Mouse (Mus musculus): ENCODE measurements around the gene Iqcf3. TPM values are rescaled to one million over a fixed set of nuclear protein-coding genes. Genes with fewer than 3 reads are reported as not detected.

Iqcf3 gene
- polyA plus RNA-seq, 1 experiment from 2014 or later, result not detected

DNA sequence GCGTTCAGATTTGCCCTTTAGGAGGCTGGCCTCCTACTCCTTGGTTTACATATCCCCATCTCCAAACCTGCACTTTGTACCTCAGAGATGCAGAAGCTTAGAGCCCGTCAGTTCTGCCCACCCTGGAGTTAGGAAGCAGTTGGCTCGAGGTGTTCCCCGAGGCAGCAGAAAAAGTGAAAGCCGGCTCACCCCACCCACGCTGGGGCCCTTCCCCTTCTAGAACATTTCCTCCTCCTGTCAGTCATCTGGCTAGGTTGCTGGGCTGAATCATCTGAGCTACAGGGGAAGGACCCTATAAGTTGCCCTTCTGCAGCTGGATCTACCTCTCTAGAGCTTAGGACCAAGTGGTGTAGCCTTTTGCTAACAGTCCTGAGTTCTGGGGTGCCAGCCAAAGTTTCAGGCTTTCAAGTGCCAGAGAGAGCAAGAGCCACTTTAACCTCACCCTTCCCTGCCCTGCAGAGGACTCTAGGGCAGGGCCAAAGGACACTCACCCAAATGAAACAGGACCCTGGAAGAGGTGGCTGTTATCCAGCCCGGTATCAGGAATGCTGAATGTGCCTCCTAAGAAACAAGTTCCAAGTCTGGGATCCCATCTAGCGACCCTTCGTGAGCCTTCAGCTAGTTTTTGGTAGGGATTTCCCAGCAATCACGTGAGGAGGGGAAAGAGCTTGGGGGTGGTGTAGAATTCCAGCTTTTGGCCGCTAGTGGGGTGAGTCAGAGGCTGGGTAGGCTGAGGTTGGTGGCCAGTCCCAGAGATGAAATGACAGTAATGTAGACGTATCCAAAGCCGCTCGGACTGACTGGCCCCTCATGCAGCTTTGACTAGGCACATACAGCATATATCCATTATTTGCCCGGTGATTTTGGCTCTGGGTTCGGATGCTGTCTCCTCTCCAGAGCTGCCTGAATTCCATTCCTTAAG, 85.2 kb downstream of the Iqcf3 start:
- Histone ChIP-seq H3K27me3 (replicated peaks; ENCODE audit: low read depth, poor library complexity, severe bottlenecking) (peaks cover 2% of the 10 kb centered on the region; the same call in 1 of the 2 replicates), H3K4me3 (peak overlapping the region; percentile 81), H3K9me3 (no peaks in the 10 kb centered on the region), H3K27ac (replicated peaks) (peak overlapping the region; percentile 68), H3K4me1 (peaks cover 66% of the 10 kb centered on the region), H3K36me3 (replicated peaks) (peaks cover 22% of the 10 kb centered on the region)
- WGBS, result 36% methylated on average over 16 of the region's 16 CpGs
- DNase-seq (ENCODE audit: low spot score), result no peak

DNA sequence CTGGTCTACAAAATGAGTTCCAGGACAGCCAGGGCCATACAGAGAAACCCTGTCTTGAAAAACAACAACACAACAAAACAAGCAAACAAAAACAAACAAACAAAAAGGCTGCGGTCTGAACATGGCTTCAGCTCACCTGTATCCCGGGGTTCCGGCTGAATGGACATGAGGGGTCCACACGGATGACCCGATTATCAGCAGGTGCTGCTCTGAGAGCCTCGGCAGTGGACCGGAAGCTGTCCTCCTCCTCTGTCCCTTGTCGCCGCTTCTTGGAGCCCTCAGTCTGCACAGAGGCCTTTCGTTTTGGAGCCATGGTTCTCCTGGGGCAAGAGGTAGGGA, 85.8 kb downstream of the Iqcf3 start, which contains the start of gene Rrp9:
Rrp9 (plus strand) TSS at position 301 of the 339 bp plus-strand sequence.
- Histone ChIP-seq H3K27me3 (replicated peaks; ENCODE audit: low read depth, poor library complexity, severe bottlenecking) (peaks cover 6% of the 10 kb centered on the region; the same call in 1 of the 2 replicates), H3K27ac (replicated peaks) (peak within 1 kb of the TSS; percentile 77), H3K36me3 (replicated peaks) (peaks cover 15% of the 10 kb centered on the region), H3K4me3 (peak within 1 kb of the TSS; percentile 81), H3K9me3 (no peaks in the 10 kb centered on the region), H3K4me1 (peaks cover 69% of the 10 kb centered on the region)
- WGBS, result 88% methylated on average over 10 of the region's 10 CpGs
- no peak for DNase-seq (ENCODE audit: low spot score)

DNA sequence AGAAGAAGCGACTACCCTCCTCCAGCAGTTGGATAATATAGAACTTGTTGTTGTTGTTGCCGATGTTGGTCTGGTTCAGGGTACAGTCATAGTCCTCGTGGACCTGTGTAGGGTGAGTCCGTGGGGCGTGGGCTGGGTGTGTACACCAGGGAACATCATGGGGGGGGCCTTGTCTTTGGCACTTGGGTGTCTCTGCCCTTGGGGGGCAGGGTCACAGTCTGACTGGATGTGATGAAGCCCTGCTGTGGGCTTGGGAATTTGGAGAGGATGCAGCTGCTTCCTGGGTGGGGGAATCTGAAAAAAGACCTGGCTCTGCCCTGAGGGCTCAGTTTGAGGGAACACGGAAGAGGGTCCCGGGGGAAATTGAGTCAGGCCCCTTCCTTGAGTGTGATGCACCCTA, 86.4 kb downstream of the Iqcf3 start:
- H3K4me3 ChIP-seq, result peak overlapping the region; percentile 35
- peak overlapping the region; percentile 77 for H3K27ac ChIP-seq (replicated peaks)
- no peaks in the 10 kb centered on the region for H3K9me3 ChIP-seq
- DNase-seq (ENCODE audit: low spot score), result no peak
- H3K36me3 ChIP-seq (replicated peaks), result peaks cover 9% of the 10 kb centered on the region
- 63% methylated on average over 7 of the region's 7 CpGs for whole genome bisulfite sequencing
- H3K4me1 ChIP-seq, result peaks cover 70% of the 10 kb centered on the region
- peaks cover 6% of the 10 kb centered on the region; the same call in 1 of the 2 replicates for H3K27me3 ChIP-seq (replicated peaks; ENCODE audit: low read depth, poor library complexity, severe bottlenecking)

DNA sequence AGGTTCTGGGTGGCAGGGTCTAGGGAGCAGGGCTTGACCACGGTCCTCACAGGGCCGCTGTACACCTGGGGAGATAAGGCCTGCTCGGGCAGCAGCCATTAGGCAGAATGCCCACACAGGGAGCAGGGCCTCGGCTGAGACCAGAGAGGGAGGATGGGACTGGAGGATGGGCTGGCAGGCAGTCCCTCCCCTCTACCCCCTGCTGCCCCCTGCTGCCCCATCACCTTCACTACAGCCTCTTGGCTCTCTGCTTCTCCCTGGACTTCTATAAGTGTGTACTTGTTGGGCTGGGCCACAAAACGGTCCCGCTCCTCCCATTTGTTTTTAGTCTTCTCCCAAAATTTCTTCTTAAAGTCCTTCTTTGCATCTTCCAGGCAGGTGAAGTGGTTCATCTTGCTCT, 87.0 kb downstream of the Iqcf3 start:
- H3K9me3 ChIP-seq, result no peaks in the 10 kb centered on the region
- H3K27me3 ChIP-seq (replicated peaks; ENCODE audit: low read depth, poor library complexity, severe bottlenecking), result peaks cover 6% of the 10 kb centered on the region; the same call in 1 of the 2 replicates
- peak; percentile 89 for DNase-seq (ENCODE audit: low spot score)
- peaks cover 4% of the 10 kb centered on the region for H3K36me3 ChIP-seq (replicated peaks)
- H3K4me1 ChIP-seq, result peaks cover 76% of the 10 kb centered on the region
- peak overlapping the region; percentile 35 for H3K4me3 ChIP-seq
- peak overlapping the region; percentile 77 for H3K27ac ChIP-seq (replicated peaks)
- WGBS, result 3% methylated on average over 6 of the region's 6 CpGs

DNA sequence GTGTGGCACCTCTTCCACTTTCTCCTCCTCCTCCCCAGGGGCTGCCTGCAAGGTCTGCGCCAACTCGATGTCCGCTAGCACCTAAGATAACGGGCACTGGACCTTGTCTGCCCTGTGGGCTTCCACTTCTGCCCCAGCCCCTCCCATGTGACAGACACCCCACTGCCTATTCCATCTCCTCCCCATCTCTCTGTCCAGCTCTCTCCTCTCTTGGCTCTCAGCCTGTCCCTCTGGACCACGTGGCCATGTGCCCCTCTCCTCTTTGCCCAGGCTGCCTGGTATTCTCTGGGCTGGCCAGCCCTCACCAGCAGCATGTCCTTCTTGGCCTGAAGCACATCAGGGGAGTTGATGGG, 87.7 kb downstream of the Iqcf3 start:
- Histone ChIP-seq H3K27ac (replicated peaks) (peak overlapping the region; percentile 77), H3K9me3 (no peaks in the 10 kb centered on the region), H3K36me3 (replicated peaks) (no peaks in the 10 kb centered on the region), H3K4me1 (peaks cover 80% of the 10 kb centered on the region), H3K4me3 (no peak overlapping the region), H3K27me3 (replicated peaks; ENCODE audit: low read depth, poor library complexity, severe bottlenecking) (peaks cover 6% of the 10 kb centered on the region; the same call in 1 of the 2 replicates)
- WGBS, result 77% methylated on average over 5 of the region's 5 CpGs
- DNase-seq (ENCODE audit: low spot score), result no peak

DNA sequence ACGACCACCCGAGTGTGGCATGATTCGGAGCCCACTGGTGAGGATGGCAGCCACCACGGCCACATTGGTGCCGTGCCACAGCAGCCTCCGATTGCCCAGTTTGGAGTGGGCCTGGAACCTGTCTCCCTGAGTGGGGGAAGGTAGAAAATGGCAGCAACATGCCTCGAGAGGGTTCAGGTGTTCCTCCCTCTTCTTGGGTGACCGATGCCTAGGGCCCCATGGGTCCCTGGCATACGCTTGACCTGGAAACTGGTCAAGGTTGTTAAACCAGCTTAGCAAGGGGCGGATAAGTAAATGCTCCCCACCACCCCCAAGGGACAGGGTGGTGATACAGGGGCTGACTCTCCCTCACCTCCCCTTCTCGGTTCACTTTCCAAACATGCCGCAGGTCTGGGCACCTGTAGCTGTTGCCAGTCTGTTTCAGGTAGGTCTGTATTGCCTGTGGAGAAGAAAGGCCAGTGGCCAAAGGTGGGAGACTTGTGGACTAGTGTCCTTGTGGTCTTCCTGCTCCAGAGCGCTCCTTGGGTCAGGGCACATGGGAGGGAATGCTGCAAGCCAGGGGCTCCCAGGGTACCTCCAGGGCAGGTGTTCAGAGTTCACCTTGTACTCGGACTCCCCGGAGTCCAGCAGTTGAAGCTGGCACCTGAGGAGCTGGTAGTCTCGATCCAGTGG, 88.2 kb downstream of the Iqcf3 start:
- no peak for DNase-seq (ENCODE audit: low spot score)
- Histone ChIP-seq H3K36me3 (replicated peaks) (no peaks in the 10 kb centered on the region), H3K4me1 (peaks cover 78% of the 10 kb centered on the region), H3K27ac (replicated peaks) (0 out of 2 replicates have a peak overlapping the region, but pooled peaks have one; percentile 77), H3K9me3 (no peaks in the 10 kb centered on the region), H3K27me3 (replicated peaks; ENCODE audit: low read depth, poor library complexity, severe bottlenecking) (peaks cover 6% of the 10 kb centered on the region; the same call in 1 of the 2 replicates), H3K4me3 (no peak overlapping the region)
- 90% methylated on average over 16 of the region's 16 CpGs for WGBS

DNA sequence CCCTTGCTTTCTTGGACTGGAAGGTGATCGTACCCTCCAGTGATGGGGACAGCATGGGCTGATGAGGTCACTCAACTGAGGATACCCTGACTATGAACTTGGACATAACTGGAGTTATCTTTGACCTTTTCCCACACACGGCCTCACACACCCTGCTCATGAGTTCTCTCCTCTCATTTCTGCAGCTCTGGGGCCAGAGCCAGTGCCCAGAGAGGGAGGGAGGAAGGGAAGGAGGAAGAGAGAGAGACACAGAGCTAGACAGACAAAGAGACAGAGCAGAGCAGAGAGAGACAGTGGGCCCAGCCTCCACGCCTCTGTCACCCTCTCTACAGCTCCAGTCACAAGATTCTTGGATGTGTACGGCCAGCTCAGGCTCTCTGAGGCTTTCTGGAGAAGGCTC, 89.1 kb downstream of the Iqcf3 start:
- Histone ChIP-seq H3K36me3 (replicated peaks) (no peaks in the 10 kb centered on the region), H3K27me3 (replicated peaks; ENCODE audit: low read depth, poor library complexity, severe bottlenecking) (peaks cover 6% of the 10 kb centered on the region; the same call in 1 of the 2 replicates), H3K9me3 (no peaks in the 10 kb centered on the region), H3K4me3 (no peak overlapping the region), H3K27ac (replicated peaks) (peak overlapping the region; percentile 37; the same call in 1 of the 2 replicates), H3K4me1 (peaks cover 70% of the 10 kb centered on the region)
- 69% methylated on average over 4 of the region's 4 CpGs for WGBS
- DNase-seq (ENCODE audit: low spot score), result no peak

DNA sequence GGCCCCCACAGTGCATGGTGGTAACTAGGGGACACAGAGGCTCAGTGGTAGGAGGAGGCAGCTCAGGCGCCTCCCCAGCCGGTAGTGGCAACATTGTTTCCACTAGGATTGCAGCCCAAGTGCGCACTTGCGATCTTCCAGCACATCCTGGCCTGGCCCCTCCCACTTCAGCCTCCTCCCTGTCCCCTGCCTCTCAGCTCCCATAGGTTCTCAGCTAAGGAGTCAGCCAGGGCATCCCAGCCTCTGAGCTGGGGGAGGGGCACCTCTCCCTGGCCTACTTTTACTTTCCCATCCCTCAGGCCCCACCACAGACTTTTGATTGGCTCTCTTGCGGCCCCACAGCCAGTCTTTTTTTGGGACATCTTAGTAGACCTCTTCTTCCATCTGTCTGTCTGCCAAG, 89.5 kb downstream of the Iqcf3 start:
- no peaks in the 10 kb centered on the region for H3K9me3 ChIP-seq
- H3K36me3 ChIP-seq (replicated peaks), result 0 out of 2 replicates have a peak, but pooled peaks cover 2% of the 10 kb centered on the region
- peak; percentile 73 for DNase-seq (ENCODE audit: low spot score)
- H3K4me3 ChIP-seq, result peak overlapping the region; percentile 35
- H3K27me3 ChIP-seq (replicated peaks; ENCODE audit: low read depth, poor library complexity, severe bottlenecking), result peaks cover 6% of the 10 kb centered on the region; the same call in 1 of the 2 replicates
- H3K27ac ChIP-seq (replicated peaks), result peak overlapping the region; percentile 31; the same call in 1 of the 2 replicates
- WGBS, result 7% methylated on average over 5 of the region's 5 CpGs
- H3K4me1 ChIP-seq, result peaks cover 70% of the 10 kb centered on the region

DNA sequence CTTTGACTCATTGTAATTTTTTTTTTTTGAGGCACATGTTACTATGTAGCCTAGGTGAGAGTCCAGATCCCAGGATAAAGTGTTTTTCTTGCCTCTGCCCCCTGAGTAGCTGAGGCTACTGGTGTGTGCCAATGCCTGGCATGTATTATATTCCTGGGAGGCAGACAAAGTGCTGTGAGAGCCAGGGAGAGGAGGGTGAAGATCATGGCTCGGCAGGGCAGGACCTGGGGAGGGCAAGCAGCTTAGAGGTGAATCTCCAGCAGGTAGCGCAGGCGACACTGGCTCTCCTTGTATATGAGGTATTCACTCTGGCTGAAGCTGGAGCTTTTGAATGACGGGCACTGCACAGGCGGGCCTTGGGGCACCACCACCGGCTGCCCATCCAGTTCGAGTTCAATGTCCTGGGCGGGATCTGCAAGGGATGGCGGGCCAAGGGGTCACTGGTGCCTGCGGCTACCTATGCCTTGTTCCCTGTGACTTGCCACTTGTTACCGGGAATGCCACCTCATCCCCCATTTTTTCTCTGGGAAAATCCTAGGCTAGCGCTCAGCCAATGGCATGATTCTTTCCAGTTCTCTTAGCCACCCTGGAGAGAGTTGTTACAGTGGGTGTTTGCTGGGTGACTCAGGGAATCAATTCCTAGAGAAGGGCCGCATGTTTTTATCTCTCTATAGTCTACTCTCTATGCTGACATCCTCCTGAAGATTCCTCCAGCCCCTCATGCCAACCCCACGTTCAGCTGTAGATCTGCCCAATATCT, 90.3 kb downstream of the Iqcf3 start:
- peak overlapping the region; percentile 31; the same call in 1 of the 2 replicates for H3K27ac ChIP-seq (replicated peaks)

DNA sequence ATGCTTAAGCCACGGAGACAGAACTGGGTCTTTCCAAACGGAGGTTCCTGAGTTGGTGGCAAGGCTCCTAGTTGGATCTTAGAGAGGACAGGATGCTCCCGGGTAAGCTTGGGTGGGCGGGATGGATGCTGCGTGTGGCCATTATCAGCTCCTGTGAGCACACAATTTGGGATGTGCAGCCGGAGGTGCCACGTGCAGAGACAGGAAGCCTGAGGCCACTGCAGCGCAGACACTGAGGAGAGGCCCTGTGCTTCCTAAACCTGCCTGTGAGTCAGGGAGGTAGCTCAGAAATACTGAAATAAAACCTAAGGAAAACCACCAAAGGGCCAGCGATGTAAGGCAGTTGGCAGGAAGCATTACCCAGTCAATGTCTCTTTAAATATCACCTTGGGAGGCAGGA, 91.7 kb downstream of the Iqcf3 start:
- peaks cover 61% of the 10 kb centered on the region for H3K4me1 ChIP-seq
- WGBS, result 68% methylated on average over 9 of the region's 9 CpGs
- no peaks in the 10 kb centered on the region for H3K9me3 ChIP-seq
- H3K27ac ChIP-seq (replicated peaks), result no peak overlapping the region; the same call in 1 of the 2 replicates
- H3K36me3 ChIP-seq (replicated peaks), result peaks cover 20% of the 10 kb centered on the region
- DNase-seq (ENCODE audit: low spot score), result no peak
- H3K27me3 ChIP-seq (replicated peaks; ENCODE audit: low read depth, poor library complexity, severe bottlenecking), result peaks cover 18% of the 10 kb centered on the region; the same call in 1 of the 2 replicates
- H3K4me3 ChIP-seq, result no peak overlapping the region

More for the DNA sequence above, 90.3 kb downstream of the Iqcf3 start:
- Histone ChIP-seq H3K27me3 (replicated peaks; ENCODE audit: low read depth, poor library complexity, severe bottlenecking) (peaks cover 6% of the 10 kb centered on the region; the same call in 1 of the 2 replicates), H3K4me3 (peak overlapping the region; percentile 35; the same call in 1 of the 2 replicates), H3K4me1 (peaks cover 63% of the 10 kb centered on the region), H3K9me3 (no peaks in the 10 kb centered on the region), H3K36me3 (replicated peaks) (peaks cover 6% of the 10 kb centered on the region; the same call in 1 of the 2 replicates)
- DNase-seq (ENCODE audit: low spot score), result no peak
- 61% methylated on average over 14 of the region's 14 CpGs for WGBS

DNA sequence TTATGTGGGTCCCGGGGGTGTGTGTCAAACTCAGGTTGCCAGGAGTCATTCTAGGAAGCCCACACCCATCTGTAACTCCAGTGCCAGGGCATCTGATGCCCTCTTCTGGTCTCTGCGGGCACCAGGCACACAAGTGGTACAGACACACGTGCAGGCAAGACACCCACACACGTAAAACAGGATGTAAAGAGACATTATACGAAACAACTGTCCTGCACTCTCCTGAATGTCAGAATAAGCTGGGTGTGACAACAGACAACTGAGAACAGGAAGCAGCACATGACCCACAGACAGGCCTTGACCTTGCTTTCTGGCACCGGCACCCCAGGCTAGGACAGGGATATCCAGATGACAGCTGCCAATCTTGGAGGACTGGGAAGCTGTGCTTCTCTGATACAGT, 92.1 kb downstream of the Iqcf3 start:
- no peak for DNase-seq (ENCODE audit: low spot score)
- H3K9me3 ChIP-seq, result no peaks in the 10 kb centered on the region
- H3K36me3 ChIP-seq (replicated peaks), result peaks cover 25% of the 10 kb centered on the region
- no peak overlapping the region for H3K4me3 ChIP-seq
- H3K27me3 ChIP-seq (replicated peaks; ENCODE audit: low read depth, poor library complexity, severe bottlenecking), result peaks cover 23% of the 10 kb centered on the region
- H3K27ac ChIP-seq (replicated peaks), result no peak overlapping the region; the same call in 1 of the 2 replicates
- peaks cover 61% of the 10 kb centered on the region for H3K4me1 ChIP-seq
- 76% methylated on average over 6 of the region's 6 CpGs for WGBS

DNA sequence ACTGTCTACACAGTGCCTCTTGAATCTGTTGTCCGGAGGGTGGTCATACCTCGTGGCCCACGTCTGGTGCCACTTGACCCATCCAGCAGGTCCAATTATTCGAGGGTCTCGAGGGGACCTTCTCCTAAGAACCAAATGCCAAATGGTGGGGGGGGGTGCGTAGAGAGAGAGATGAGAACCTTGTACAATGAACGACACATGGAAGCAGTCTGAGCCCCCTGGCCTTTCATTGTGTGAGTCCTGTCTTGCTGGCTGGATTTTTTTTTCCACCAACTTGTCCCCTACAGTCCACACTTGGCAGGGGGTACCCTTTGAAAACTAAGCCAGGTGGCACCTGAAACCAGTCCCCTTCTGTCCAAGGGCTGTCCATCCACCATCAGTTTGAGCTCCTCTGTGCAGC, 93.7 kb downstream of the Iqcf3 start:
- 86% methylated on average over 7 of the region's 7 CpGs for WGBS
- no peaks in the 10 kb centered on the region for H3K9me3 ChIP-seq
- peaks cover 41% of the 10 kb centered on the region for H3K36me3 ChIP-seq (replicated peaks)
- peaks cover 61% of the 10 kb centered on the region for H3K4me1 ChIP-seq
- no peak overlapping the region for H3K4me3 ChIP-seq
- no peak overlapping the region for H3K27ac ChIP-seq (replicated peaks)
- peaks cover 38% of the 10 kb centered on the region for H3K27me3 ChIP-seq (replicated peaks; ENCODE audit: low read depth, poor library complexity, severe bottlenecking)
- DNase-seq (ENCODE audit: low spot score), result no peak
